Mouse (Mus musculus) heart, postnatal 0 days (tissue): Measurements from ENCODE around the gene Cdhr2. TPM values are rescaled to one million over a fixed set of nuclear protein-coding genes. Genes with fewer than 3 reads are reported as not detected.

Experiments
- ATAC-seq: fragments of 200-750 bp; cut with Nextera tagmentation; 2 replicates; pipeline ENCODE4 v1.8.0; 2017; ENCODE audit warnings: low read depth, moderate number of reproducible peaks, moderate library complexity; ENCODE audit not compliant: insufficient read depth
- DNase-seq: peaks from one replicate; pipeline ENCODE4 v3.0.0-alpha.2; 2016; ENCODE audit warnings: low spot score
- H3K27ac ChIP-seq: fragments of 300-500 bp; sonication (generic); 2 replicates; pipeline ENCODE4 v1.5.1; 2014; ENCODE audit warnings: low read depth, mild to moderate bottlenecking
- H3K27me3 ChIP-seq: fragments of 300-500 bp; sonication (generic); 2 replicates; pipeline ENCODE4 v1.6.1; 2014; ENCODE audit warnings: low read length, mixed read lengths; ENCODE audit not compliant: control insufficient read depth, insufficient read depth
- H3K36me3 ChIP-seq: fragments of 300-500 bp; sonication (generic); replicated peaks from 2 replicates; pipeline ENCODE4 v1.6.1; 2014; ENCODE audit warnings: low read length, mixed read lengths; ENCODE audit not compliant: control insufficient read depth, insufficient read depth
- H3K4me1 ChIP-seq: fragments of 300-500 bp; sonication (generic); 2 replicates; pipeline ENCODE4 v1.6.1; 2014; ENCODE audit warnings: antibody characterized with exemption; ENCODE audit not compliant: control insufficient read depth, insufficient read depth
- H3K4me2 ChIP-seq: fragments of 300-500 bp; sonication (generic); 2 replicates; pipeline ENCODE4 v1.6.1; 2014; ENCODE audit warnings: low read depth, mild to moderate bottlenecking, low read length, moderate library complexity
- H3K4me3 ChIP-seq: fragments of 300-500 bp; sonication (generic); 2 replicates; pipeline ENCODE4 v1.5.1; 2014; ENCODE audit warnings: low read depth, low read length
- H3K9ac ChIP-seq: fragments of 300-500 bp; sonication (generic); replicated peaks from 2 replicates; pipeline ENCODE4 v1.6.1; 2014; ENCODE audit warnings: low read depth, low read length, mixed read lengths
- H3K9me3 ChIP-seq: fragments of 300-500 bp; sonication (generic); replicated peaks from 2 replicates; pipeline ENCODE4 v1.6.1; 2016; ENCODE audit warnings: low read length; ENCODE audit not compliant: control insufficient read depth
- CTCF ChIP-seq: IDR thresholded peaks from 2 replicates; pipeline ENCODE4 v1.5.1; 2016; ENCODE audit warnings: antibody characterized with exemption, control low read depth, low read depth
- EP300 ChIP-seq: IDR thresholded peaks from 2 replicates; pipeline ENCODE4 v1.6.1; 2016; ENCODE audit warnings: antibody characterized with exemption, low read depth
- WGBS: fragments of 180-500 bp; shearing (Covaris S2); extraction: QIAGEN DNeasy Blood & Tissue Kit; methylation state at CpG from one replicate; pipeline ENCODE4 v1.1.7; 2014; 5-methylcytosine and 5-hydroxymethylcytosine counted together
- polyA plus RNA-seq: library from polyadenylated mRNA; unstranded; fragments of >200 nt; fragmentation: Nextera tagmentation; extraction: Ambion mirVana; gene quantifications from 2 replicates; pipeline ENCODE4 v1.2.1, GENCODE M21; 2015
- total RNA-seq: library from RNA; depleted of rRNA; stranded (reverse); fragments of >200 nt; gene quantifications from 2 replicates; pipeline ENCODE4 v1.2.3, GENCODE M21; 2014; ENCODE audit warnings: low replicate concordance; rRNA removed

Gene Cdhr2
- total and polyA plus RNA-seq, 2 experiments from 2014 or later: 0.04 TPM; not detected in 1

GRCm38 (mm10) chr13:54767012-54767411, 65.8 kb downstream of the Cdhr2 start:
- Histone ChIP-seq H3K36me3 (no peaks in the 10 kb centered on the region), H3K27me3 (peaks cover 49% of the 10 kb centered on the region), H3K9me3 (no peaks in the 10 kb centered on the region), H3K4me2 (no peak overlapping the region), H3K4me1 (no peaks in the 10 kb centered on the region), H3K27ac (no peak overlapping the region), H3K4me3 (no peak overlapping the region), H3K9ac (no peak overlapping the region)
- no peak for ATAC-seq
- no peak for DNase-seq
- WGBS: 68% methylated on average over 4 of the region's 4 CpGs
- TF ChIP-seq CTCF (no peak), EP300 (no peak)

GRCm38 (mm10) chr13:54780592-54780991, 79.3 kb downstream of the Cdhr2 start:
- Histone ChIP-seq H3K4me2 (no peak overlapping the region), H3K27ac (no peak overlapping the region), H3K27me3 (no peaks in the 10 kb centered on the region), H3K36me3 (no peaks in the 10 kb centered on the region), H3K9me3 (no peaks in the 10 kb centered on the region), H3K4me3 (no peak overlapping the region), H3K4me1 (no peaks in the 10 kb centered on the region), H3K9ac (no peak overlapping the region)
- TF ChIP-seq CTCF (no peak), EP300 (no peak)
- no peak for ATAC-seq
- 59% methylated on average over 3 of the region's 3 CpGs for WGBS
- peak; percentile 23 for DNase-seq

GRCm38 (mm10) chr13:54781086-54781485, 79.8 kb downstream of the Cdhr2 start:
- Histone ChIP-seq H3K27ac (no peak overlapping the region), H3K4me3 (no peak overlapping the region), H3K9me3 (no peaks in the 10 kb centered on the region), H3K9ac (no peak overlapping the region), H3K4me1 (no peaks in the 10 kb centered on the region), H3K27me3 (no peaks in the 10 kb centered on the region), H3K4me2 (no peak overlapping the region), H3K36me3 (no peaks in the 10 kb centered on the region)
- TF ChIP-seq CTCF (no peak), EP300 (no peak)
- DNase-seq (no peak), ATAC-seq (no peak)
- 68% methylated on average over 3 of the region's 3 CpGs for WGBS

GRCm38 (mm10) chr13:54783235-54783634, 82.0 kb downstream of the Cdhr2 start:
- WGBS: 36% methylated on average over 2 of the region's 2 CpGs
- Histone ChIP-seq H3K9me3 (no peaks in the 10 kb centered on the region), H3K27ac (no peak overlapping the region), H3K4me2 (no peak overlapping the region), H3K36me3 (no peaks in the 10 kb centered on the region), H3K4me1 (no peaks in the 10 kb centered on the region), H3K9ac (no peak overlapping the region), H3K4me3 (no peak overlapping the region), H3K27me3 (no peaks in the 10 kb centered on the region)
- no peak for TF ChIP-seq EP300
- TF ChIP-seq CTCF: no peak
- no peak for DNase-seq
- ATAC-seq: no peak

- ATAC-seq: no peak
- TF ChIP-seq CTCF (no peak), EP300 (no peak)
Observed at GRCm38 (mm10) chr13:54783698-54784097, 82.4 kb downstream of the Cdhr2 start, which contains the start of gene Eif4e1b. TSS of gene Eif4e1b (plus strand) at chr13:54783998.

More at GRCm38 (mm10) chr13:54783698-54784097, 82.4 kb downstream of the Cdhr2 start, which contains the start of gene Eif4e1b:
- no peaks in the 10 kb centered on the region for H3K9me3 ChIP-seq
- H3K27ac ChIP-seq: no peak within 1 kb of the TSS
- H3K4me2 ChIP-seq: no peak within 1 kb of the TSS
- DNase-seq: no peak
- no peaks in the 10 kb centered on the region for H3K4me1 ChIP-seq
- H3K4me3 ChIP-seq: no peak within 1 kb of the TSS
- no peaks in the 10 kb centered on the region for H3K36me3 ChIP-seq
- H3K9ac ChIP-seq: no peak within 1 kb of the TSS
- 0 out of 2 replicates have a peak, but pooled peaks cover 4% of the 10 kb centered on the region for H3K27me3 ChIP-seq
- WGBS: 68% methylated on average over 4 of the region's 4 CpGs

Other genes starting within 250 kb of the Cdhr2 start
- 32.9 and 41.9 TPM in 2 replicates for gene Thoc3, start 232.6 kb upstream of the Cdhr2 start, total RNA-seq
- 48.4 and 51.5 TPM in 2 replicates for gene Thoc3, start 232.6 kb upstream of the Cdhr2 start, polyA plus RNA-seq
- 3.6 and 6.3 TPM in 2 replicates for gene Simc1, start 197.7 kb upstream of the Cdhr2 start, total RNA-seq
- gene Simc1, start 197.7 kb upstream of the Cdhr2 start, polyA plus RNA-seq: 1.6 and 1.9 TPM in 2 replicates
- gene 4833439L19Rik, start 136.0 kb upstream of the Cdhr2 start, total RNA-seq: 106 and 130 TPM in 2 replicates
- 100 and 110 TPM in 2 replicates for gene 4833439L19Rik, start 136.0 kb upstream of the Cdhr2 start, polyA plus RNA-seq
- 13.6 and 85.9 TPM in 2 replicates for gene Arl10, start 126.4 kb upstream of the Cdhr2 start, total RNA-seq
- gene Arl10, start 126.4 kb upstream of the Cdhr2 start, polyA plus RNA-seq: 9.4 and 10.7 TPM in 2 replicates
- gene Nop16, start 111.4 kb upstream of the Cdhr2 start, total RNA-seq: 12.1 and 22.9 TPM in 2 replicates
- 29.9 and 30.0 TPM in 2 replicates for gene Nop16, start 111.4 kb upstream of the Cdhr2 start, polyA plus RNA-seq
- 262 and 392 TPM in 2 replicates for gene Higd2a, start 111.3 kb upstream of the Cdhr2 start, total RNA-seq
- 496 and 515 TPM in 2 replicates for gene Higd2a, start 111.3 kb upstream of the Cdhr2 start, polyA plus RNA-seq
- 32.1 and 43.6 TPM in 2 replicates for gene Cltb, start 90.1 kb upstream of the Cdhr2 start, total RNA-seq
- gene Cltb, start 90.1 kb upstream of the Cdhr2 start, polyA plus RNA-seq: 66.0 and 66.2 TPM in 2 replicates
- 32.1 and 48.9 TPM in 2 replicates for gene Faf2, start 79.7 kb upstream of the Cdhr2 start, total RNA-seq
- 27.2 and 29.2 TPM in 2 replicates for gene Faf2, start 79.7 kb upstream of the Cdhr2 start, polyA plus RNA-seq
- gene Rnf44, start 7.6 kb upstream of the Cdhr2 start, total RNA-seq: 40.1 and 55.1 TPM in 2 replicates
- 28.3 and 30.8 TPM in 2 replicates for gene Rnf44, start 7.6 kb upstream of the Cdhr2 start, polyA plus RNA-seq
- gene Gprin1, start 48.4 kb downstream of the Cdhr2 start, total RNA-seq: not detected in 2 replicates
- gene Gprin1, start 48.4 kb downstream of the Cdhr2 start, polyA plus RNA-seq: 0.03 TPM in 1 of 2 replicates, not detected in the other
- gene Sncb, start 65.1 kb downstream of the Cdhr2 start, total RNA-seq: not detected in 2 replicates
- not detected in 2 replicates for gene Sncb, start 65.1 kb downstream of the Cdhr2 start, polyA plus RNA-seq
- gene Eif4e1b, start 82.5 kb downstream of the Cdhr2 start, total RNA-seq: not detected in 2 replicates
- not detected in 2 replicates for gene Eif4e1b, start 82.5 kb downstream of the Cdhr2 start, polyA plus RNA-seq
- 4.5 and 7.6 TPM in 2 replicates for gene Tspan17, start 87.9 kb downstream of the Cdhr2 start, total RNA-seq
- 7.5 and 9.3 TPM in 2 replicates for gene Tspan17, start 87.9 kb downstream of the Cdhr2 start, polyA plus RNA-seq
- 3.7 and 5.5 TPM in 2 replicates for gene Unc5a, start 247.9 kb downstream of the Cdhr2 start, total RNA-seq
- 0.70 and 0.88 TPM in 2 replicates for gene Unc5a, start 247.9 kb downstream of the Cdhr2 start, polyA plus RNA-seq